Mouse (Mus musculus) forebrain, embryonic 15.5 days (tissue): Measurements from ENCODE around the gene Spag7. TPM values are rescaled to one million over a fixed set of nuclear protein-coding genes. Genes with fewer than 3 reads are reported as not detected.

ENCODE experiments used
- ATAC-seq: fragments of 200-750 bp; cut with Nextera tagmentation; replicated peaks from 2 replicates; pipeline ENCODE4 v1.8.0; 2017; ENCODE audit warnings: mild to moderate bottlenecking, moderate TSS enrichment, moderate library complexity
- H3K27ac ChIP-seq: fragments of 300-500 bp; sonication (generic); replicated peaks from 2 replicates; pipeline ENCODE4 v1.5.1; 2015; ENCODE audit warnings: mild to moderate bottlenecking, inconsistent platforms
- H3K27me3 ChIP-seq: fragments of 300-500 bp; sonication (generic); 2 replicates; pipeline ENCODE4 v1.6.1; 2015; ENCODE audit warnings: inconsistent platforms
- H3K36me3 ChIP-seq: fragments of 300-500 bp; sonication (generic); 2 replicates; pipeline ENCODE4 v1.6.1; 2015; ENCODE audit warnings: mild to moderate bottlenecking, inconsistent platforms
- H3K4me1 ChIP-seq: fragments of 300-500 bp; sonication (generic); 2 replicates; pipeline ENCODE4 v1.6.1; 2015; ENCODE audit warnings: inconsistent platforms
- H3K4me2 ChIP-seq: fragments of 300-500 bp; sonication (generic); replicated peaks from 2 replicates; pipeline ENCODE4 v1.6.1; 2015; ENCODE audit warnings: mild to moderate bottlenecking, inconsistent platforms
- H3K4me3 ChIP-seq: fragments of 300-500 bp; sonication (generic); 2 replicates; pipeline ENCODE4 v1.5.1; 2015; ENCODE audit warnings: mild to moderate bottlenecking, inconsistent platforms
- H3K9ac ChIP-seq: fragments of 300-500 bp; sonication (generic); replicated peaks from 2 replicates; pipeline ENCODE4 v1.6.1; 2015; ENCODE audit warnings: mild to moderate bottlenecking, inconsistent platforms
- H3K9me3 ChIP-seq: fragments of 300-500 bp; sonication (generic); 2 replicates; pipeline ENCODE4 v1.6.1; 2016; ENCODE audit warnings: inconsistent platforms
- WGBS: fragments of 180-500 bp; shearing (Covaris S2); methylation state at CpG from one replicate; pipeline ENCODE4 v1.1.7; 2015; ENCODE audit warnings: mixed read lengths; 5-methylcytosine and 5-hydroxymethylcytosine counted together
- polyA plus RNA-seq: library from polyadenylated mRNA; unstranded; fragments of >200 nt; fragmentation: Nextera tagmentation; extraction: Ambion mirVana; gene quantifications from 2 replicates; pipeline ENCODE4 v1.2.1, GENCODE M21; 2015

Gene Spag7
- polyA plus RNA-seq, 1 experiment from 2014 or later: 148 TPM

- H3K4me1 ChIP-seq: peaks cover 41% of the 10 kb centered on the region
- peak within 1 kb of the TSS; percentile 87 for H3K9ac ChIP-seq
- under 1% methylated on average over 63 of the region's 63 CpGs for WGBS
- peak within 1 kb of the TSS; percentile 98 for H3K27ac ChIP-seq
- peak within 1 kb of the TSS; percentile 94 for H3K4me2 ChIP-seq
- H3K4me3 ChIP-seq: peak within 1 kb of the TSS; percentile 65
- peaks cover 49% of the 10 kb centered on the region for H3K36me3 ChIP-seq
- H3K27me3 ChIP-seq: no peaks in the 10 kb centered on the region
- no peaks in the 10 kb centered on the region for H3K9me3 ChIP-seq
- ATAC-seq: peak; percentile 93
Observed at GRCm38 (mm10) chr11:70646691-70647650, 22.2 kb downstream of the Spag7 start, which contains the start of the genes Rnf167 and Slc25a11. Rnf167 (plus strand) TSS chr11:70647235. Slc25a11 (minus strand) TSS chr11:70647479.

DNA sequence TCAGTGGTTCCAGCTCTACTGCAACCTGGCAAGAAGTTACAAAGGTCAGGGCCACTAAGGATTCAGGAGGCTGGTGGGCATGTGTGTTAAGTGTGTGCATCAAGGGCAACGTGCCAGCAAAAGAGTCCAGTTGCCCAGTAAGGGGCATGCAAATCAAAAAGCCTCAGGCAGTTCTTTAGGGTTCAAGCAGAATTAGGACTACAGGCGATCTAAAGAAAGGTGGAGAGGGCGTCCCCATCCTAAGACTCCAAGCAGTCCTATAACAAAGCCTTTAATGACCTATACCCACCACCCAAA is 23.0 kb downstream of the Spag7 start:
- Histone ChIP-seq H3K36me3 (peaks cover 42% of the 10 kb centered on the region), H3K27me3 (no peaks in the 10 kb centered on the region), H3K4me2 (peak overlapping the region; percentile 75), H3K9ac (peak overlapping the region; percentile 87), H3K4me3 (peak overlapping the region; percentile 65), H3K9me3 (no peaks in the 10 kb centered on the region), H3K4me1 (peaks cover 37% of the 10 kb centered on the region), H3K27ac (peak overlapping the region; percentile 98)
- 8% methylated on average over 3 of the region's 3 CpGs for WGBS
- ATAC-seq: no peak

DNA sequence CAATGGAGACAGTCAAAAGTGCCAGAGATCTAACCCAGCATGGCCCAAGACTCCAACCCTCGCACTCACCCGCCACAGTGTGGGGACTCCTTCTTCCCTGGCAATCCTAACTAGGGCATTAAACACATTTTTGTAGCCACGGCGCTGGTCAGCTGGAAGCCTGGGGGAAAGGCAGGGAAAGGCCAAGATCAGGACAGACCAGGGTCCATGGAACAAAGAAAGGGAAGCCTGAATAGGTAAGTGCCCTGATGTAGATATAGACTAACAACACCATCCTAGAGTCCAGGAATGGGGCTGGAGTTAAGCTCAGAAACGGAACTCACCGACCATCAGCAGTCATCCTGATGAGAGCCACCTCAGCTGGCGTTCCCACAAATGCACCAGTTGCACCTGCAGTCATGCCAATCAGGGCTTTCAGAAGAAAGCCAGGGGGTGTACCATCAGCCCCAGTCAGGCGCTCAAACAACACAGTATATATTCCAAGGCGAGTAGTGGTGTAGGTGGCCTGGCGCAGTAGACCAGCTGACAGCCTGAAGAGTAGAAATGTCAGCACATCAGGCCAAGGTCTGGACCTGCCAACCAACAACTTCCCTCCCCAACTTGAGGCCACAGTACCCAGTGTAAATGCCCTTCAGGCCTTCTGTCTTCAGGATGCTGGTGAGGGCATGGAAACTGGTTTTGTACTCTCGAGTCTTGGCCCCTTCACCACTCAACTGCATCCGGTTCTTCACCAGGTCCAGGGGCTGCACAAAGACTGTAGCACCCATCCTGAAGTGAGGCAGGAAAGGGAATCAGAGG is 23.6 kb downstream of the Spag7 start:
- H3K27me3 ChIP-seq: no peaks in the 10 kb centered on the region
- peak overlapping the region; percentile 75 for H3K4me2 ChIP-seq
- H3K27ac ChIP-seq: no peak overlapping the region
- H3K9me3 ChIP-seq: no peaks in the 10 kb centered on the region
- peak overlapping the region; percentile 65 for H3K4me3 ChIP-seq
- H3K36me3 ChIP-seq: peaks cover 36% of the 10 kb centered on the region
- no peak for ATAC-seq
- WGBS: 89% methylated on average over 12 of the region's 12 CpGs
- peak overlapping the region; percentile 87 for H3K9ac ChIP-seq
- peaks cover 37% of the 10 kb centered on the region for H3K4me1 ChIP-seq

DNA sequence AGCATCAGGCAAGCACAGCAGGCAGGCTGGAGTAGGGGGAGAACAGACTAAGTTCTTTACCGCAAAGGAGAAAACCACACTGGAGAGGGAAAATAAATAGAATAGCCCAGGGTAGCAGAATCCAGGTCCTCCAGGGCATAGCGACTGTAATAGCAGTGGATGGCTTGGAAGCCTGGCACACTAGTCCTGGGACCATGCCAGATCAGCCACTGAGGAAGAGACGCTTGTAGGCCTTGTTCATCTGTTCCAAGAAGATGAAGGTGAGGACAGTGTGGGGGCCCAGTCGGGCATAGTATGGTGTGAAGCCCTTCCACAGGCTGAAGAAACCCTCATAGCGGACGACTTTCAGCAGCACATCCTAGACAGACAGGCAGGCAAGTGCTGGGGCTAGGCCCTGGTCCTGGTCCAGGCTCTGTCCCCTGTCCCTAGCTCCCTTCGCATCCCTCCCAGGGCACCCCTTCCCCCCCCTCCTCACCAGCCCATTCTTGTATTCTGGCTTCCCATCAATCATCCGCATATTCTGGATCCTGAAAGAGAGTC is 24.6 kb downstream of the Spag7 start:
- Histone ChIP-seq H3K4me3 (no peak overlapping the region), H3K27ac (no peak overlapping the region), H3K9ac (no peak overlapping the region), H3K9me3 (no peaks in the 10 kb centered on the region), H3K4me2 (no peak overlapping the region), H3K36me3 (peaks cover 26% of the 10 kb centered on the region), H3K4me1 (peaks cover 35% of the 10 kb centered on the region), H3K27me3 (no peaks in the 10 kb centered on the region)
- WGBS: 95% methylated on average over 8 of the region's 8 CpGs
- no peak for ATAC-seq

- WGBS: 90% methylated on average over 6 of the region's 6 CpGs
- ATAC-seq: no peak
- H3K36me3 ChIP-seq: peaks cover 17% of the 10 kb centered on the region
- no peak overlapping the region for H3K27ac ChIP-seq
- no peak overlapping the region for H3K4me3 ChIP-seq
- peaks cover 19% of the 10 kb centered on the region for H3K4me1 ChIP-seq
- no peak overlapping the region for H3K9ac ChIP-seq
- no peak overlapping the region for H3K4me2 ChIP-seq
- no peaks in the 10 kb centered on the region for H3K9me3 ChIP-seq
- no peaks in the 10 kb centered on the region for H3K27me3 ChIP-seq
Observed at GRCm38 (mm10) chr11:70643051-70643450, 26.2 kb downstream of the Spag7 start.

DNA sequence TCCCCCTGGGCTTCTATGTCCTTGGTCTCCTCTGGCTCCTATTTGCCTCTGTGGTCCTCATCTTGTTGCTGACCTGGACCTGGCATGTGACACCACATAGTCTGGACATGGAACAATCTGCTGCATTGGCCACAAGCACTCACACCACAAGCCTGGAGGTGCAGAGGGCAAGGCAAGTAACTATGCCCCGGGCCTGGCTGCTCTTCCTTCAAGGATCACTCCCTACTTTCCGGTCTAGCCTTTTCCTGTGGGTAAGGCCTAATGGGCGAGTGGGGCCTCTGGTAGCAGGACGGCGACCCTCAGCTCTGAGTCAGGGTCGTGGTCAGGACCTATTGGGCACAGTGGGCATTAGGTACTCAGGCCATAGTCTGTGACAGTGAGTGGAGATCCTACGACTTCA is 28.0 kb downstream of the Spag7 start:
- Histone ChIP-seq H3K4me3 (no peak overlapping the region), H3K36me3 (peaks cover 17% of the 10 kb centered on the region), H3K9me3 (no peaks in the 10 kb centered on the region), H3K9ac (no peak overlapping the region), H3K27ac (no peak overlapping the region), H3K4me2 (no peak overlapping the region), H3K27me3 (no peaks in the 10 kb centered on the region), H3K4me1 (peaks cover 13% of the 10 kb centered on the region)
- no peak for ATAC-seq
- 84% methylated on average over 7 of the region's 7 CpGs for WGBS

GRCm38 (mm10) chr11:70639976-70640375 is 29.2 kb downstream of the Spag7 start:
- Histone ChIP-seq H3K27ac (no peak overlapping the region), H3K27me3 (no peaks in the 10 kb centered on the region), H3K4me2 (no peak overlapping the region), H3K4me1 (peaks cover under 1% of the 10 kb centered on the region; the same call in 1 of the 2 replicates), H3K9me3 (no peaks in the 10 kb centered on the region), H3K36me3 (peaks cover 15% of the 10 kb centered on the region), H3K4me3 (no peak overlapping the region), H3K9ac (no peak overlapping the region)
- WGBS: 87% methylated on average over 8 of the region's 8 CpGs
- no peak for ATAC-seq

- no peak for ATAC-seq
- no peaks in the 10 kb centered on the region for H3K4me1 ChIP-seq
- no peaks in the 10 kb centered on the region for H3K9me3 ChIP-seq
- H3K9ac ChIP-seq: no peak within 1 kb of the TSS
- no peak within 1 kb of the TSS for H3K4me3 ChIP-seq
- H3K27me3 ChIP-seq: no peaks in the 10 kb centered on the region
- WGBS: 59% methylated on average over 5 of the region's 5 CpGs
- H3K36me3 ChIP-seq: 0 out of 2 replicates have a peak, but pooled peaks cover 5% of the 10 kb centered on the region
- H3K4me2 ChIP-seq: no peak within 1 kb of the TSS
- no peak within 1 kb of the TSS for H3K27ac ChIP-seq
Observed at GRCm38 (mm10) chr11:70638714-70639278, 30.4 kb downstream of the Spag7 start, which contains the start of gene Gp1ba. Gp1ba (plus strand) TSS chr11:70639122.

DNA sequence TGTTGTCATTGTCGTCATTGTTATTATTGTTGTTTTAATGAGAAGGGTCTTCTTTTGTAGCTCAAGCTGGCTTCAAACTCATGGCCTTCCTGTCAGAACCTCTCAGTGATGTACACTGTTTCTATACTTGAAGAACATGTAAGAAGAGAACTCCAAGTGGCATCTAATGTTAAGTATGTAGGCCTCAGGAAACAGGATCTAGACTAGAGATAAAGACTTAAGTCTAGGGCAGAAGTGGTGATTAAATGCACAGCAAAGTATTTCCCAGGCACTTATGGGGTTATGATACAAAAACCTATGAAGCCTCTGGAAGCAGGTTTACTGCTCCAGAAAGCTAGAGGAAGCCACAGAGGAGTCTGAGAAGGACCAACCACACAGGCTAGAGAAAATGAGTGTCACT is 30.9 kb downstream of the Spag7 start:
- no peak overlapping the region for H3K27ac ChIP-seq
- no peaks in the 10 kb centered on the region for H3K4me1 ChIP-seq
- WGBS: 86% methylated on average over 1 of the region's 1 CpGs
- H3K36me3 ChIP-seq: 0 out of 2 replicates have a peak, but pooled peaks cover 5% of the 10 kb centered on the region
- no peak overlapping the region for H3K4me2 ChIP-seq
- H3K27me3 ChIP-seq: no peaks in the 10 kb centered on the region
- H3K4me3 ChIP-seq: no peak overlapping the region
- H3K9me3 ChIP-seq: no peaks in the 10 kb centered on the region
- no peak for ATAC-seq
- no peak overlapping the region for H3K9ac ChIP-seq

DNA sequence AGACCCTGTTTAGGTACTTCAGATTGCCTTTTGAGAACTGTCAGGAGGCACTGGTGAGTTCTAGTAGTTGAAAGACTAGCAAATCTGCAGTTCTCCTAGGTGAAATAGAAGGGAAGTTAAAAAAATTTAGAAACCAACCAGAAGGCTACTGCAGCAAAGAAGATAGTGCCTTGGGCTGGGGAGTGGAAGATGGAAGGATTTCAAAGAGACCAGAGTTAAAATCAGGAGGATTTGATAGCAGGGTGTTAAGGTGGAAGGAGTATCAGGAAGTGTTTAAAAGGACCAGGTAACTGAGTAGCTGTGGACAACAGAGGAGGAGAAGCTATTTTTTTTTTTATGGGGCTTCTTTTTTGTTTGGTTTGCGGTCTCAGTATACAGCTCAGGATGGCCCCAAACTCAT is 31.5 kb downstream of the Spag7 start:
- H3K4me2 ChIP-seq: no peak overlapping the region
- H3K4me1 ChIP-seq: no peaks in the 10 kb centered on the region
- no peaks in the 10 kb centered on the region for H3K27me3 ChIP-seq
- ATAC-seq: no peak
- H3K27ac ChIP-seq: no peak overlapping the region
- H3K36me3 ChIP-seq: 0 out of 2 replicates have a peak, but pooled peaks cover under 1% of the 10 kb centered on the region
- no peaks in the 10 kb centered on the region for H3K9me3 ChIP-seq
- H3K4me3 ChIP-seq: no peak overlapping the region
- no peak overlapping the region for H3K9ac ChIP-seq
- 85% methylated on average over 1 of the region's 1 CpGs for WGBS

DNA sequence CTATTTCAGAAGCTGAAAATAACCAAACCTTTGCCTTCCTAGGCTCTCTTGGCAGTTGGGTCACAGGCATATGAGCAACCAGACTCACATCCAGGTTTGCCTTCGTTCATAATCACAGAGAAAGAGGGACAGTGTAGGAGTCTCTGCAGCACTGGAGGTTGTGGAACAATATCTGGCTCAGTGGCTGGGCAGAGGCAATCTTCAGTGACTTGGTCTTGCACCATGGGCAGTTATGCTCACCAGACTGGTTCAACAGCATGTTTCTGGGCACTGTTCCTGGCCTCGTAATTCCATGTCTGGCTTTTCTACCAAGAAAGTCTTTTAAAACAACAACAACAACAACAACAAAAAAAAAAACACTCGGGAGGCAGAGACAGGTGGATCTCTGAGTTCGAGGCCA is 33.6 kb downstream of the Spag7 start:
- no peak for ATAC-seq
- Histone ChIP-seq H3K9me3 (no peaks in the 10 kb centered on the region), H3K4me1 (no peaks in the 10 kb centered on the region), H3K4me2 (no peak overlapping the region), H3K4me3 (no peak overlapping the region), H3K36me3 (no peaks in the 10 kb centered on the region), H3K27ac (no peak overlapping the region), H3K27me3 (no peaks in the 10 kb centered on the region), H3K9ac (no peak overlapping the region)
- 78% methylated on average over 4 of the region's 4 CpGs for WGBS
